Mouse (Mus musculus): ENCODE data around the gene Ap1s2.

The Ap1s2 gene

GRCm38 (mm10) chrX:163981092-163981491 lies 72.3 kb downstream of the Ap1s2 start:
- no peak for DNase-seq (ENCODE audit: low spot score)

- no peak for DNase-seq (ENCODE audit: low spot score)
Measured at GRCm38 (mm10) chrX:163981500-163981899, 72.7 kb downstream of the Ap1s2 start.

GRCm38 (mm10) chrX:163982129-163982528 lies 73.3 kb downstream of the Ap1s2 start:
- no peak for DNase-seq (ENCODE audit: low spot score)

All from urinary bladder, postnatal 14 days (tissue).